Mouse (Mus musculus) liver, embryonic 11.5 days (tissue): Measurements from ENCODE around the gene Matn4. TPM values are rescaled to one million over a fixed set of nuclear protein-coding genes. Genes with fewer than 3 reads are reported as not detected.

Experiments used
- ATAC-seq: fragments of 200-750 bp; cut with Nextera tagmentation; replicated peaks from 2 replicates; pipeline ENCODE4 v1.8.0; 2017; ENCODE audit warnings: moderate number of reproducible peaks, mild to moderate bottlenecking, moderate TSS enrichment, moderate library complexity; ENCODE audit not compliant: low FRiP score
- DNase-seq: peaks from one replicate; pipeline ENCODE4 v3.0.0-alpha.2; 2017; ENCODE audit warnings: low spot score
- H3K27ac ChIP-seq: fragments of 300-500 bp; sonication (generic); 2 replicates; pipeline ENCODE4 v1.5.1; 2014; ENCODE audit warnings: mild to moderate bottlenecking, low read depth, low read length, control low read depth
- H3K27me3 ChIP-seq: fragments of 300-500 bp; sonication (generic); replicated peaks from 2 replicates; pipeline ENCODE4 v1.6.1; 2014; ENCODE audit warnings: low read length, mixed read lengths; ENCODE audit not compliant: control insufficient read depth, insufficient read depth
- H3K36me3 ChIP-seq: fragments of 300-500 bp; sonication (generic); 2 replicates; pipeline ENCODE4 v1.6.1; 2014; ENCODE audit warnings: mild to moderate bottlenecking, low read length, moderate library complexity, mixed read lengths; ENCODE audit not compliant: control insufficient read depth, insufficient read depth
- H3K4me1 ChIP-seq: fragments of 300-500 bp; sonication (generic); replicated peaks from 2 replicates; pipeline ENCODE4 v1.6.1; 2014; ENCODE audit warnings: low read length, mixed read lengths; ENCODE audit not compliant: control insufficient read depth, insufficient read depth
- H3K4me2 ChIP-seq: fragments of 300-500 bp; sonication (generic); 2 replicates; pipeline ENCODE4 v1.6.1; 2014; ENCODE audit warnings: mild to moderate bottlenecking, control low read depth, moderate library complexity
- H3K4me3 ChIP-seq: fragments of 300-500 bp; sonication (generic); 2 replicates; pipeline ENCODE4 v1.5.1; 2014; ENCODE audit warnings: low read depth, low read length, control low read depth
- H3K9ac ChIP-seq: fragments of 300-500 bp; sonication (generic); 2 replicates; pipeline ENCODE4 v1.6.1; 2014; ENCODE audit warnings: low read depth, low read length, control low read depth
- H3K9me3 ChIP-seq: fragments of 300-500 bp; sonication (generic); 2 replicates; pipeline ENCODE4 v1.6.1; 2016; ENCODE audit warnings: low read length, inconsistent platforms, mixed read lengths; ENCODE audit not compliant: control insufficient read depth
- WGBS: fragments of 180-500 bp; shearing (Covaris S2); extraction: QIAGEN DNeasy Blood & Tissue Kit; methylation state at CpG from one replicate; pipeline ENCODE4 v1.1.7; 2014; 5-methylcytosine and 5-hydroxymethylcytosine counted together
- polyA plus RNA-seq: library from polyadenylated mRNA; unstranded; fragments of >200 nt; fragmentation: Nextera tagmentation; extraction: Ambion mirVana; gene quantifications from 2 replicates; pipeline ENCODE4 v1.2.1, GENCODE M21; 2014

Gene Matn4
- polyA plus RNA-seq, 1 experiment from 2014 or later = 0.32 TPM

- Histone ChIP-seq H3K27me3 (peaks cover 45% of the 10 kb centered on the region), H3K9me3 (no peaks in the 10 kb centered on the region), H3K36me3 (peaks cover 4% of the 10 kb centered on the region; the same call in 1 of the 2 replicates), H3K4me2 (peak overlapping the region; percentile 16), H3K4me3 (no peak overlapping the region), H3K27ac (peak overlapping the region; percentile 8), H3K4me1 (peaks cover 41% of the 10 kb centered on the region), H3K9ac (no peak overlapping the region)
- DNase-seq (no peak), ATAC-seq (no peak)
- 17% methylated on average over 22 of the region's 22 CpGs for WGBS
Measured at GRCm38 (mm10) chr2:164432541-164433191, 27.7 kb upstream of the Matn4 start.

DNA sequence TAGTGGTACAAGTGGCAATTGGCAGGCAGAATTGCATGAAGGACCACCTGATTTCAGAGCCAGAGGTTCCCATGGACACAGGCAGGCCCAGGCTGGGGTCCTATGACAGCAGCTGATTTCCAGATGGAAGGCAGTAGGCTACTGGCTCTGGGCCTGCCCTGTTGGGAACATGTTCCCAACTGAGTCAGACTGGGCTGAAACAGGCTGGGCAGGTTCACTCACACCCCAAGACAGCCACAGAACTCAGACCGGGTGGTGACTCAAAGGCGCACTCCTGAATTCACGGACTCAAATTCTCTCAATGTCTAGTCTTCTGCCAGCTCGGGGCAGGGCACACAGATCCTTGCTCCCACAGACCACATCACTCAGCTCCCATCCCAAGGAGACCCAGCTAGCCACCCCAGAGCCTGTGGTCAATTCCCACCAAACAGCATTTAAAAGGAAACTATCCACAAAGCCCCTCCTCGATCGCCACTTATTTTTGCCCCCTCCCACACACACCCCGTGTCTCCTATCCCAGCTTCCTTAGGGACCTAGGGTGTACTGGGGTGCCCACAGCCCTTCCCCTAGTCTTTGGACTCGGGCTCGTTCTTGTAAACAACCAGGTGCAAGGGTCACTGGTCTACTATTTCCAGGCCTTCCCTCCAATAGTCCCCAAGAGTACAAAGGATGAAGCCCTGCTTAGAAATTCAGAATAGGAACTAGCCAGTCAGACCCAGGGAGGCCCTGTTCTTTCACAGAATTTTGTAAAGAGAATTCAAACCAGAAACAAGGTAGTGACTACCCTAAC lies 26.9 kb upstream of the Matn4 start:
- peaks cover 4% of the 10 kb centered on the region; the same call in 1 of the 2 replicates for H3K36me3 ChIP-seq
- no peaks in the 10 kb centered on the region for H3K9me3 ChIP-seq
- no peak overlapping the region for H3K4me3 ChIP-seq
- peak overlapping the region; percentile 16 for H3K4me2 ChIP-seq
- DNase-seq (no peak), ATAC-seq (no peak)
- peaks cover 45% of the 10 kb centered on the region for H3K27me3 ChIP-seq
- WGBS = 64% methylated on average over 9 of the region's 9 CpGs
- H3K4me1 ChIP-seq = peaks cover 41% of the 10 kb centered on the region
- H3K27ac ChIP-seq = peak overlapping the region; percentile 8; the same call in 1 of the 2 replicates
- H3K9ac ChIP-seq = no peak overlapping the region

- H3K27me3 ChIP-seq = peaks cover 40% of the 10 kb centered on the region
- peaks cover 4% of the 10 kb centered on the region; the same call in 1 of the 2 replicates for H3K36me3 ChIP-seq
- H3K4me3 ChIP-seq = no peak overlapping the region
- no peak overlapping the region for H3K9ac ChIP-seq
- ATAC-seq (no peak), DNase-seq (no peak)
- 0 out of 2 replicates have a peak overlapping the region, but pooled peaks have one; percentile 28 for H3K27ac ChIP-seq
- H3K4me2 ChIP-seq = peak overlapping the region; percentile 31; the same call in 1 of the 2 replicates
- WGBS = 14% methylated on average over 7 of the region's 7 CpGs
- H3K4me1 ChIP-seq = peaks cover 38% of the 10 kb centered on the region
- no peaks in the 10 kb centered on the region for H3K9me3 ChIP-seq
Measured at GRCm38 (mm10) chr2:164430697-164431096, 25.7 kb upstream of the Matn4 start.

DNA sequence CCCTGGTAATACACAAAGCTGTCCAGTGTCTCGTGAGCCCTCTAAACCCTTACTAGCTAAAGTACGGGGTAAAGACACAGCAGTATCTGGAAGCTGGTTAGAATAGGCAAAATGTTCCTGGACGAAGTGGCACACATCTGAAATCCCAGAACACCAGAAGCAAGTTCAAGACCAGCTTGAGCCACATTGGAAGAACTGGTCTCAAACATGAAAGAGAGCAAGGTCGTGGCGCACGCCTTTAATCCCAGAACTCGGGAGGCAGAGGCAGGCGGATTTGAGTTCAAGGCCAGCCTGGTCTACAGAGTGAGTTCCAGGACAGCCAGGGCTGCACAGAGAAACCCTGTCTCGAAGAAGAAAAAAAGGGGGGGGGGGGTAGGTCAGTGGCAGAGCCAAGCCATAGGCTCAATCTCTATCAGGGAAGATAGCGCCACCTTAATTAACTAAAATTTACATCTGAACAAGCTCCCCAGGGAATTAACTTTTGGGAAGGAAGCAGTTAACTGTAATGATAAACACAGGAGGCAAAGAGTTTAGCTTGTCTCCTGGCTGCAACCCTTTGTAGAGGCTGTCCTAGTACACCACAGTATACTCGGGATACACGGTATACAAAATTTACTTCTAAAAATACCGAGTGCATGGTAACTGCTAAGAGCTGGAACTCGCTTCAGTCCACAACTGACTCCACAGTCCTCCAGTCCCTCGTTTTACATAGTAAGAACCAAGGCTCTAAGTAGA lies 25.1 kb upstream of the Matn4 start:
- 0 out of 2 replicates have a peak overlapping the region, but pooled peaks have one; percentile 28 for H3K27ac ChIP-seq
- H3K27me3 ChIP-seq = peaks cover 40% of the 10 kb centered on the region
- no peak for ATAC-seq

GRCm38 (mm10) chr2:164428451-164428850 lies 23.5 kb upstream of the Matn4 start:
- Histone ChIP-seq H3K4me3 (no peak overlapping the region), H3K9ac (no peak overlapping the region), H3K4me2 (no peak overlapping the region), H3K36me3 (peaks cover 13% of the 10 kb centered on the region; the same call in 1 of the 2 replicates), H3K9me3 (no peaks in the 10 kb centered on the region), H3K27ac (no peak overlapping the region), H3K27me3 (peaks cover 40% of the 10 kb centered on the region), H3K4me1 (peaks cover 27% of the 10 kb centered on the region)
- ATAC-seq = no peak
- 31% methylated on average over 5 of the region's 5 CpGs for WGBS
- no peak for DNase-seq

More for the DNA sequence above, 25.1 kb upstream of the Matn4 start:
- H3K4me1 ChIP-seq = peaks cover 31% of the 10 kb centered on the region
- no peak overlapping the region for H3K9ac ChIP-seq
- no peaks in the 10 kb centered on the region for H3K9me3 ChIP-seq
- no peak overlapping the region for H3K4me3 ChIP-seq
- H3K4me2 ChIP-seq = no peak overlapping the region; the same call in 1 of the 2 replicates
- WGBS = 40% methylated on average over 15 of the region's 15 CpGs
- peaks cover 4% of the 10 kb centered on the region; the same call in 1 of the 2 replicates for H3K36me3 ChIP-seq
- DNase-seq = no peak

GRCm38 (mm10) chr2:164426952-164427351 lies 22.0 kb upstream of the Matn4 start:
- Histone ChIP-seq H3K9me3 (no peaks in the 10 kb centered on the region), H3K36me3 (peaks cover 13% of the 10 kb centered on the region; the same call in 1 of the 2 replicates), H3K27me3 (peaks cover 37% of the 10 kb centered on the region), H3K4me3 (no peak overlapping the region), H3K4me2 (no peak overlapping the region), H3K9ac (no peak overlapping the region), H3K4me1 (peaks cover 20% of the 10 kb centered on the region), H3K27ac (no peak overlapping the region)
- no peak for DNase-seq
- whole genome bisulfite sequencing = 68% methylated on average over 5 of the region's 5 CpGs
- ATAC-seq = no peak

DNA sequence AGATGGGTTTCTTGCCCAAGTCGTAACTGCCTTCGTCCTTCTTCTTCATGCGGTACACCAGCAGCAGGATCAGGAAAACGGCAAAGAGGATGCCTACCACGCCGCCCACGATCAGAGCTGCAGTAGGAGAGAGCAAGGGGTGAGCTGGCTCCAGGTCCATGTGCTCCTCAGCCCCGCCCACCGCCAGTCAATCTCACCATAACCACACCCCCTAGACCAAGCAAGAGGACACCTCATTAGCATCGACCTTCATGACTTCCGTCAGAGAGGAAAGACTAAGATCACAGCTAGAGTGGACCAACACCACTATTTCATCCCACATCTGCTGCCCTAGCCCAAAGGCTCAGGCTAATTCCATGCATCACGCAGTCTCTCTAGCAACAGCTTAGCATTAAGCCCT lies 21.2 kb upstream of the Matn4 start:
- H3K36me3 ChIP-seq = peaks cover 13% of the 10 kb centered on the region; the same call in 1 of the 2 replicates
- ATAC-seq = no peak

GRCm38 (mm10) chr2:164425401-164425800 lies 20.4 kb upstream of the Matn4 start:
- no peak for ATAC-seq
- H3K36me3 ChIP-seq = peaks cover 13% of the 10 kb centered on the region; the same call in 1 of the 2 replicates
- H3K27ac ChIP-seq = no peak overlapping the region
- 86% methylated on average over 5 of the region's 5 CpGs for WGBS
- H3K4me1 ChIP-seq = peaks cover 5% of the 10 kb centered on the region
- H3K9ac ChIP-seq = no peak overlapping the region
- H3K9me3 ChIP-seq = no peaks in the 10 kb centered on the region
- H3K27me3 ChIP-seq = peaks cover 26% of the 10 kb centered on the region
- no peak overlapping the region for H3K4me2 ChIP-seq
- no peak overlapping the region for H3K4me3 ChIP-seq
- no peak for DNase-seq

More for the DNA sequence above, 21.2 kb upstream of the Matn4 start:
- H3K4me2 ChIP-seq = no peak overlapping the region
- 13% methylated on average over 12 of the region's 12 CpGs for whole genome bisulfite sequencing
- no peaks in the 10 kb centered on the region for H3K9me3 ChIP-seq
- no peak overlapping the region for H3K4me3 ChIP-seq
- H3K27ac ChIP-seq = no peak overlapping the region
- peaks cover 12% of the 10 kb centered on the region for H3K4me1 ChIP-seq
- H3K27me3 ChIP-seq = peaks cover 31% of the 10 kb centered on the region
- no peak for DNase-seq
- no peak overlapping the region for H3K9ac ChIP-seq
